Mouse (Mus musculus) intestine, embryonic 16.5 days (tissue): ENCODE results near the gene Stra8. TPM values are rescaled to one million over a fixed set of nuclear protein-coding genes. Genes with fewer than 3 reads are reported as not detected.

Experiments used
- ATAC-seq: fragments of 200-750 bp; cut with Nextera tagmentation; 2 replicates; pipeline ENCODE4 v1.8.0; 2017; ENCODE audit warnings: moderate TSS enrichment, moderate library complexity
- H3K27ac ChIP-seq: fragments of 300-500 bp; sonication (generic); 2 replicates; pipeline ENCODE4 v1.5.1; 2014; ENCODE audit warnings: mild to moderate bottlenecking, low read length
- H3K27me3 ChIP-seq: fragments of 300-500 bp; sonication (generic); replicated peaks from 2 replicates; pipeline ENCODE4 v1.6.1; 2014; ENCODE audit warnings: low read length, control low read depth, mixed read lengths; ENCODE audit not compliant: control insufficient read depth, insufficient read depth
- H3K36me3 ChIP-seq: fragments of 300-500 bp; sonication (generic); 2 replicates; pipeline ENCODE4 v1.6.1; 2014; ENCODE audit warnings: low read length, control low read depth; ENCODE audit not compliant: control insufficient read depth, insufficient read depth
- H3K4me1 ChIP-seq: fragments of 300-500 bp; sonication (generic); 2 replicates; pipeline ENCODE4 v1.6.1; 2014; ENCODE audit warnings: low read length, control low read depth, mixed read lengths; ENCODE audit not compliant: control insufficient read depth, insufficient read depth
- H3K4me2 ChIP-seq: fragments of 300-500 bp; sonication (generic); 2 replicates; pipeline ENCODE4 v1.6.1; 2014; ENCODE audit warnings: low read depth, low read length, control low read depth
- H3K4me3 ChIP-seq: fragments of 300-500 bp; sonication (generic); 2 replicates; pipeline ENCODE4 v1.5.1; 2014; ENCODE audit warnings: mild to moderate bottlenecking, low read length
- H3K9ac ChIP-seq: fragments of 300-500 bp; sonication (generic); 2 replicates; pipeline ENCODE4 v1.6.1; 2014; ENCODE audit warnings: low read depth, low read length
- H3K9me3 ChIP-seq: fragments of 300-500 bp; sonication (generic); 2 replicates; pipeline ENCODE4 v1.6.1; 2016; ENCODE audit warnings: low read length, control low read depth; ENCODE audit not compliant: control insufficient read depth
- WGBS: fragments of 180-500 bp; shearing (Covaris S2); extraction: QIAGEN DNeasy Blood & Tissue Kit; methylation state at CpG from one replicate; pipeline ENCODE4 v1.1.7; 2014; 5-methylcytosine and 5-hydroxymethylcytosine counted together
- polyA plus RNA-seq: library from polyadenylated mRNA; unstranded; fragments of >200 nt; fragmentation: Nextera tagmentation; extraction: Ambion mirVana; gene quantifications from 2 replicates; pipeline ENCODE4 v1.2.1, GENCODE M21; 2015

Gene Stra8
- polyA plus RNA-seq, 1 experiment from 2014 or later: not detected

DNA sequence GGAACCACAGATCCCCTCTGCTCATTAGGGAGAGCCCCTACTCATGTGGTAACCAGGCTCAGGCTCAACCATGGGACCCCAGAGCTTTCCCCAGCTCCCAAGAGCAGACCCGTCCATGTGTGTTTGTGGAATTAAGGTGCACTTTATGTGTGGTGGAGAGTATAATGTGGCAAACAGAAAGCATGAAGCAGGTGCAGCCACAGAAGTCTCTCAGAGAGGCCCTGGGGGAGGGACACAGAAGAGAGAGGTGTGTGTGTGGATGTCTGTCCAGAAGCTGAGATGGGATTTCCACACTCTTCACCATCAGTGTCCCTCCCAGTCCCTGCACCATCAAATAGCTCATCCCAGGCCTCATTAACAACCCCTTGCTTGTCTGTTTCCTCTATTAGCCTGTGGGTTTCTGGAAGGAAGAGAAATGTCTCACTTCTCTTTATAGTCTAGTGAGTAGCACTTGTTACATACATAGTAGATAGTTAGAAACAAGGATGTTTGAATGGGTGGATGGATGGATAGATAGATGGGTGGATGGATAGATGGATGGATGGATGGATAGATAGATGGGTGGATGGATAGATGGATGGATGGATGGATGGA lies 26.6 kb downstream of the Stra8 start:
- no peaks in the 10 kb centered on the region for H3K36me3 ChIP-seq
- no peak overlapping the region for H3K4me2 ChIP-seq
- no peak overlapping the region for H3K9ac ChIP-seq
- H3K9me3 ChIP-seq: no peaks in the 10 kb centered on the region
- no peak overlapping the region for H3K4me3 ChIP-seq
- ATAC-seq: no peak
- no peak overlapping the region for H3K27ac ChIP-seq
- 77% methylated on average over 1 of the region's 1 CpGs for WGBS
- no peaks in the 10 kb centered on the region for H3K27me3 ChIP-seq
- H3K4me1 ChIP-seq: no peaks in the 10 kb centered on the region

DNA sequence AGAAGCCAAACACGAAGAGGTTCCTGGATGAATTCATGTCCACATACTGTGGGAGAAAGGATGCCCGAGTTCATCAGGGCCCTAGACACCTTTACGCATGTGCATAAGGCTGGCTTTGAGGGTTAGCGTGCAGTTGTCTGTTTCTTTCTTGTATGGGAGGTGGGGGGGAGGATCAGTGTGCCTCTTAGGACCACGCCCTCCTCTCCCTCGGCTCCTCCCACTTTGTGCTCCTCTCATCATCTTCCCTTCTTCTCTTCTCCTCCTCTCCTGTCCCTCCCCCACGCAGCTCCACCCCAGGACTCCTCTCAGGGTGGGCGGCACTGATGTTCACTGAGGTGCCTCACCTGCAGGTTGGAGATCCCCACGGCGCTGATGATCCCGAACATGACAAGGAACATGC lies 28.5 kb downstream of the Stra8 start:
- H3K27me3 ChIP-seq: no peaks in the 10 kb centered on the region
- H3K9ac ChIP-seq: no peak overlapping the region
- H3K36me3 ChIP-seq: no peaks in the 10 kb centered on the region
- 22% methylated on average over 11 of the region's 11 CpGs for WGBS
- no peak overlapping the region for H3K27ac ChIP-seq
- no peaks in the 10 kb centered on the region for H3K4me1 ChIP-seq
- H3K4me2 ChIP-seq: no peak overlapping the region
- H3K4me3 ChIP-seq: no peak overlapping the region
- ATAC-seq: no peak
- no peaks in the 10 kb centered on the region for H3K9me3 ChIP-seq

DNA sequence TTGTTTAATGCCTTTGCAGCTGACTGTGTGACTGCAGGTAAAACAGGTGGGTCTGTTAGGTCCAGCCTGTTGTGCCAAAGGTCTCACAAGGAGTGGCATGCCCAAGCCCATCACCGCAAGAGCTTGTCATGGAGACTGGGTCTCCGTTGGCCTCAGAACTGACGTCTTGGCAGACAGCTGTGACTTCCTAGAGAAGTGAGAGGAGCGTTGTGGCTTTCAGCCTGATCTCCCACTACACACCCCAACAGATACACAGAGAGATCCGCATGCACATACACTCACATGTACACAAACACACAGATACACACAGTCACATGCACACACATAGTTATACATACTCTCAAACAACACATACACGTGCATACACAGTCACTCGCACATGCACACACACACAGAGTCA lies 31.6 kb downstream of the Stra8 start:
- H3K27me3 ChIP-seq: no peaks in the 10 kb centered on the region
- no peak for ATAC-seq

DNA sequence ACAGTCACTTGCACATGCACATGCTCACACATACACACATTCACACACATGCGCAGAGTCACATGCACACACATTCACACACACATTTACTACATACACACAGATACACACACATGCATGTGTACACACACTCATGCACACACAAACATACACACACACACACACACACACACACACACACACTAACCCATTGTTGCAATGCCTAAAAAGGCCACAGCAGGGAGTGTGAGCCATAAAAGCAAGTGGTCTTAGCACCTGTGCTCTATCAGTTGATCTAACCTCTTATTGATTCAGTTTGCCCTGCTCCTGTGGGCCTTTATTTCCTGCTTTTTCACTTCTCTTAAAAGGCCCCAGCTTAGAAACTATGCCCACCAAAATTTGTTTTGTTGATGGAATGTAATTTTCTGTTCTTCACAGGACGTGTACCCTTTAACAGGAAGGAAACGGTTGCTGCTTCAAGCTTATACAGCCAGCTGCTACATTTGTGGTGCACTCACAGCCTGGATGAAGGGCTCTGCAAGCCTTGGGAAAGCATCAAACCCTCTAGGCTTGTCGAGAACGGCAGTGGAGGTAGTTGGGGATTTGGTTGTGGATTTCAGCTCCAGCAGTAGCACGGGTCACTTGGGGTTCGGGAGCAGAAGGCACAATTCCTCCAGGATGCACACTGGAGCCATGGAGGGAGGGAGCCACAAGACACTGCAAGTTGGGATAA lies 32.1 kb downstream of the Stra8 start:
- Histone ChIP-seq H3K4me3 (no peak overlapping the region), H3K4me1 (0 out of 2 replicates have a peak, but pooled peaks cover 3% of the 10 kb centered on the region), H3K9ac (no peak overlapping the region), H3K27me3 (no peaks in the 10 kb centered on the region), H3K36me3 (no peaks in the 10 kb centered on the region), H3K4me2 (no peak overlapping the region), H3K27ac (no peak overlapping the region), H3K9me3 (no peaks in the 10 kb centered on the region)
- ATAC-seq: no peak
- 64% methylated on average over 7 of the region's 7 CpGs for WGBS

More for the DNA sequence above, 31.6 kb downstream of the Stra8 start:
- 89% methylated on average over 7 of the region's 7 CpGs for WGBS
- Histone ChIP-seq H3K36me3 (no peaks in the 10 kb centered on the region), H3K27ac (no peak overlapping the region), H3K9me3 (no peaks in the 10 kb centered on the region), H3K4me3 (no peak overlapping the region), H3K9ac (no peak overlapping the region), H3K4me2 (no peak overlapping the region), H3K4me1 (0 out of 2 replicates have a peak, but pooled peaks cover 3% of the 10 kb centered on the region)

DNA sequence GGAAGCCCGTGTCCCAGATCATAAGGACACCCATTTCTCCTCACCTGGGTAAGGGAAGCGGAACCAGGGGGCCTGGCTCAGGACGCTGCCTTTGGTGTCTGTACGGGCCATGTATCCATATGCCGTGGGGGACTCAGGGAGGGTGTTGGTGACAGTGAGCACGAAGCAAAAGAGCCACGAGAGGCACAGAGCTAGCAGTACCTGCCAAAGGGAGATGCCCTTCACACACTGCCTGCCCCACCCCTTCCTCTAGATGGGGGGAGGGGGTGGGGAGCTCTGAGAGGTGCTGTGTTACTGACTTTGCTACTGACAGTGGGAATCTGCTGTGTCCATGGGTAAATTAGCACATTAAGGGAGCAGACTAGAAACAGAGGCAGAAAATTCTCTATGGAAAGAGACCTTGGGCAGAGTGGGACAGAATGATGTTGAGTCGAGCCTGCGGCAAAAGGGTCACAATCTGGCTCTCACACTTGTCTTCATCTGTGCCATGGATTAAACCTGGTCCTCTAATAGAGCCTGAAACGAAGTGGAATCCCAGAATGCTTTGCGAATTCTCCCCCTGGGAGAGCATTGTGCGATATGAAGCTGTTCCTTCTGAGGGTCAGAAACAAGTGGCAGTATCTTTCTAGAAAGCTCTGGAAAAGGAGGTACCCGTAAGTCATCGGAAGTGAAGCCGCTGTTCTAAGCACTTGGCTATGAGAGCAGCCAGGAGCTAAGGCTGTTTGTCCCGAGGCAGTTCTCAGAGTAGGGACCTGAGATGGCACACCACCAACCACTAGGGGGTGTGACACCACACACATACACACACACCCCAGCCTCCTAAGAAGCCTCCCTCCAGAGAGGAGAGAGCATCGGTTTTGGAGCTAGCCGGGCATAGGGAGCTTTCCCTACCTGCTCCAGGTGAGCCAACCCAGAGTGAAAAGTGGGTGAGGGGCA lies 35.2 kb downstream of the Stra8 start:
- Histone ChIP-seq H3K27ac (no peak overlapping the region), H3K36me3 (no peaks in the 10 kb centered on the region), H3K9ac (no peak overlapping the region), H3K9me3 (no peaks in the 10 kb centered on the region), H3K4me2 (peak overlapping the region; percentile 23; the same call in 1 of the 2 replicates), H3K27me3 (no peaks in the 10 kb centered on the region), H3K4me3 (no peak overlapping the region), H3K4me1 (0 out of 2 replicates have a peak, but pooled peaks cover 3% of the 10 kb centered on the region)
- ATAC-seq: peak; percentile 79
- WGBS: 51% methylated on average over 18 of the region's 18 CpGs

DNA sequence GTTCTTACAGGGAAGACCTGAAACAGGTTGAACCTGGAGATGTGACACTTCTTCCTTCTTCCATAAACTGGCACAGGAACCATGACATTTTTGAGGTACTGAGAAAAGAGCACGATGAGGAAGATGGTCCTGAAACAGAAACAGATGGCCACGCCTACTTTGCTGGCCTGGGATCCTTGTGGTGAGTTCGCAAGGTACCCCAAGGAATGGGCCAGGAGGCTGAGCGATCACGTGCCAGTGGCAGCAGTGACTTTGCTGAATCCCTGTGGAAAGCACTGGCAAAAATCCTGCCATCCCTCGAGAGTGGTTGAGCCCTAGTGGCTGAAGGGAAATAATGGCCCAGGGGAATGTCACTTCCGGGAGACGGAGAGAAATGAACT lies 35.9 kb downstream of the Stra8 start:
- Histone ChIP-seq H3K4me1 (0 out of 2 replicates have a peak, but pooled peaks cover 3% of the 10 kb centered on the region), H3K36me3 (no peaks in the 10 kb centered on the region), H3K9me3 (no peaks in the 10 kb centered on the region), H3K4me3 (no peak overlapping the region), H3K27ac (no peak overlapping the region), H3K9ac (no peak overlapping the region), H3K27me3 (no peaks in the 10 kb centered on the region), H3K4me2 (peak overlapping the region; percentile 23; the same call in 1 of the 2 replicates)
- WGBS: 43% methylated on average over 8 of the region's 8 CpGs
- ATAC-seq: no peak

DNA sequence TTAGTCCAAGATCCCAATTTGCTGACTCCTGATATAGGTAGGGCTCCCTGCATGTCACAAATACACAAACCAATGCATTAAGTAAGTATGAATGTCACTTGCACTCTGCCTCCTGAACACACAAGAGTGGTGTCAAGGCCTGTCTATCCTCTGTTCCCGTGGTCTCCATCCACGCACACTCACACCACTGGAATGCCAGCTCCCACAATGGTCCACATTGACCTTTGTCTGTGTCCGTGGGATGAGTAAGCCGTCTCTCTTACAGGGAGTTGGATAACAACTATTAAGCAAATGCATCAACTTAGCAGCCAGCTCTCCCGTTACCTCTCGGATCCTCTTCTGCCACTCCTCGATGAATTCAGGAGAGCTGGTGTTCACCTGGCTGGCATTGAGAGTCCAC lies 39.2 kb downstream of the Stra8 start:
- Histone ChIP-seq H3K4me3 (no peak overlapping the region), H3K27me3 (no peaks in the 10 kb centered on the region), H3K36me3 (no peaks in the 10 kb centered on the region), H3K9ac (no peak overlapping the region), H3K4me1 (0 out of 2 replicates have a peak, but pooled peaks cover 3% of the 10 kb centered on the region), H3K27ac (no peak overlapping the region), H3K9me3 (no peaks in the 10 kb centered on the region), H3K4me2 (no peak overlapping the region)
- WGBS: 86% methylated on average over 7 of the region's 7 CpGs
- no peak for ATAC-seq

DNA sequence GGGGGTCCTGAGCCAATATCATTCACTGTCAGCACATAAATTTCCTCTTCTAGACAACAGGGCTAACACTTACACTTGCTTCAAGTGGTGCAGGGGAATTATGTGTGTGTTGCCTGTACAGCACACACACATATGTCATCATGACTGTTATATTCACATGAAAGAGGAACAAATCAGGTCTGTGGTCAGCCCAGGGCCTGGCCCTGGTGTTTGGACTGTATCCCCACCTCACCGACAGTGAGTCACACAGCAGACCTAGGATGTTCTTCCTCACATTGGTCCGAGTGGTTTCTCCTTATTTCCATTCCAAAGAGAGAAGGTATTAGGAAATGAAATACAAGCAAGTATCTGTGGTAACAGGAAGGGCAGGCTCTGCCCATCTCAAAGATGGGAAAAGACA lies 44.6 kb downstream of the Stra8 start:
- no peak overlapping the region for H3K4me3 ChIP-seq
- no peak overlapping the region for H3K4me2 ChIP-seq
- no peak overlapping the region for H3K9ac ChIP-seq
- no peaks in the 10 kb centered on the region for H3K9me3 ChIP-seq
- no peak for ATAC-seq
- H3K27me3 ChIP-seq: no peaks in the 10 kb centered on the region
- 79% methylated on average over 2 of the region's 2 CpGs for WGBS
- no peak overlapping the region for H3K27ac ChIP-seq
- no peaks in the 10 kb centered on the region for H3K36me3 ChIP-seq
- no peaks in the 10 kb centered on the region for H3K4me1 ChIP-seq

DNA sequence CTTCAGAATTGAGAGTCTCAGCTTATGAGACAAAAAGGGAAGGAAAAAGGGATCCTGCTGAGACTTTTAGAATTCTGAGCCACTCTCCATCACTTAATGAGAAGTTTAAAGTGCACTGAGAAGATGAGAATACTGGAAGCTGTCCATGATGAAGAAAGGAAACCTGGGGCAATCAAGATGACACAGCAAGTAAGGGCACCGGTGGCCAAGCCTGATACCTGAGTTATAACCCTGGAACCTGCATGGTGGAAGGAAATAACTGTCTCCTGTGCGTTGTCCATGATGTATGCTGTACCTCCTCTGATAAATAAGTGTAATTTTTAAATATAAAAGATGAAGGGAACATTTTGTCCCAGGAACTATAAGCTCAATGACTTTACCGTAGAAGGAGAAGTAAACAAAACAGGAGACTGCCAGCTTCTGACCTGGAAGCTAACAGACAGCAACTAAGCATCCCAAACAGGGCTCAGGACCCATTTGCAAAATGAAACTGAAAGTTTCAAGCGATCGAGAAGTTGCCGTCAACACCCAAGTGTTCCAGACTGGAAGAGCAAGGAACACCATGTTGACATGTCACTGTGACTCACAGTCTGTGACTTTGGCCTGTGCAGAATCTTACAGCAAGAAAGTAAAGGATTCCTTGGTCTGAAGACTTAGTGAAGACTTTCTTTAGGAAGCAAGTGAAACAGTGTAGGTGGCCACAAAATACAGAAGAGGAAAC lies 46.0 kb downstream of the Stra8 start:
- no peaks in the 10 kb centered on the region for H3K36me3 ChIP-seq
- H3K9ac ChIP-seq: no peak overlapping the region
- H3K4me1 ChIP-seq: no peaks in the 10 kb centered on the region
- H3K27me3 ChIP-seq: no peaks in the 10 kb centered on the region
- WGBS: 87% methylated on average over 6 of the region's 6 CpGs
- H3K4me3 ChIP-seq: no peak overlapping the region
- H3K27ac ChIP-seq: no peak overlapping the region
- H3K9me3 ChIP-seq: no peaks in the 10 kb centered on the region
- no peak for ATAC-seq
- H3K4me2 ChIP-seq: no peak overlapping the region
